Mouse (Mus musculus): Measurements from ENCODE around the gene Tmem131l. TPM values are rescaled to one million over a fixed set of nuclear protein-coding genes. Genes with fewer than 3 reads are reported as not detected.
A peak's percentile ranks its signal among the peaks of the same experiment; 100 is the strongest.

The Tmem131l gene
- polyA plus RNA-seq, 1 experiment from 2014 or later = 123 TPM

GRCm38 (mm10) chr3:84028968-84029367 lies 11.0 kb downstream of the Tmem131l start:
- no peaks in the 10 kb centered on the region for H3K9me3 ChIP-seq (replicated peaks; ENCODE audit: control insufficient read depth, low read length)
- H3K9ac ChIP-seq (ENCODE audit: low read length) = no peak overlapping the region
- H3K36me3 ChIP-seq (ENCODE audit: control insufficient read depth, insufficient read depth, low read length) = peaks cover 69% of the 10 kb centered on the region
- H3K4me3 ChIP-seq (ENCODE audit: low read depth, low read length) = no peak overlapping the region
- 67% methylated on average over 4 of the region's 4 CpGs for WGBS
- peaks cover 15% of the 10 kb centered on the region for H3K4me1 ChIP-seq (ENCODE audit: control insufficient read depth, insufficient read depth, low read length)
- no peak overlapping the region for H3K4me2 ChIP-seq (ENCODE audit: low read length)
- DNase-seq (ENCODE audit: low spot score) (no peak), ATAC-seq (no peak)
- H3K27me3 ChIP-seq (replicated peaks; ENCODE audit: control insufficient read depth, insufficient read depth, low read length) = no peaks in the 10 kb centered on the region
- no peak overlapping the region for H3K27ac ChIP-seq (ENCODE audit: low read depth, low read length)

GRCm38 (mm10) chr3:84027691-84028159 lies 12.2 kb downstream of the Tmem131l start:
- Histone ChIP-seq H3K9ac (ENCODE audit: low read length) (no peak overlapping the region), H3K4me1 (ENCODE audit: control insufficient read depth, insufficient read depth, low read length) (peaks cover 10% of the 10 kb centered on the region), H3K27me3 (replicated peaks; ENCODE audit: control insufficient read depth, insufficient read depth, low read length) (no peaks in the 10 kb centered on the region), H3K27ac (ENCODE audit: low read depth, low read length) (no peak overlapping the region; the same call in 1 of the 2 replicates), H3K4me3 (ENCODE audit: low read depth, low read length) (no peak overlapping the region), H3K4me2 (ENCODE audit: low read length) (no peak overlapping the region), H3K9me3 (replicated peaks; ENCODE audit: control insufficient read depth, low read length) (no peaks in the 10 kb centered on the region), H3K36me3 (ENCODE audit: control insufficient read depth, insufficient read depth, low read length) (peaks cover 66% of the 10 kb centered on the region)
- ATAC-seq (no peak), DNase-seq (ENCODE audit: low spot score) (no peak)
- WGBS = 69% methylated on average over 8 of the region's 8 CpGs

DNA sequence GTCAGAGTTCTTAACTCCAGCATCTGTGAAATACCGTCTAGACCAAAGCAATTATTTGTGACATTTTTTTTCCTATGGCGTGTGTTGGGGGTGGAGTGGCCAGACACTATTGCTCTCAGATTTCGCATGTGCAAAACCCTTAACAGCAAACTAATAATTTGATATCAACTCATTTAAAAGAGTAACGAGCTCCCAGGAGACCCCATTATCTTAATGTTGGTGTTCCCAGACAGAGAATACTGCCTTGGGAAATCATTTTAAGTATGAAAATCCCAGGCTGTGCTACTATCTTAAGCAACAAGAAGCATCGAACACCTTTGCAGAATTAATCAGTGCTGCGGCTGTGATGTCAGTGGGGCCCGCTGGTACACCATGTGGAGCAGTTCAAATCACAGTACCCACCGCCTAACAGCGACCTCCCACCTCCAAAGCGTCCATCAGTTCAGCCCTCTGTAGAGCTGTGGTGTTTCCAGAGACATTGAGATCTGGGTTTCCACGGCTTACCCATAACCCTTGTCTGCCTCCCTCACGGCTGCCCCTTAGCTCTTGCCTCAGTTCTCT lies 15.4 kb downstream of the Tmem131l start:
- Histone ChIP-seq H3K4me2 (ENCODE audit: low read length) (no peak overlapping the region), H3K4me3 (ENCODE audit: low read depth, low read length) (no peak overlapping the region), H3K9me3 (replicated peaks; ENCODE audit: control insufficient read depth, low read length) (no peaks in the 10 kb centered on the region), H3K36me3 (ENCODE audit: control insufficient read depth, insufficient read depth, low read length) (peaks cover 46% of the 10 kb centered on the region), H3K9ac (ENCODE audit: low read length) (no peak overlapping the region), H3K27ac (ENCODE audit: low read depth, low read length) (no peak overlapping the region), H3K27me3 (replicated peaks; ENCODE audit: control insufficient read depth, insufficient read depth, low read length) (no peaks in the 10 kb centered on the region), H3K4me1 (ENCODE audit: control insufficient read depth, insufficient read depth, low read length) (peaks cover 21% of the 10 kb centered on the region)
- WGBS = 69% methylated on average over 12 of the region's 12 CpGs
- ATAC-seq = no peak; the same call in 1 of the 2 replicates
- DNase-seq (ENCODE audit: low spot score) = no peak

DNA sequence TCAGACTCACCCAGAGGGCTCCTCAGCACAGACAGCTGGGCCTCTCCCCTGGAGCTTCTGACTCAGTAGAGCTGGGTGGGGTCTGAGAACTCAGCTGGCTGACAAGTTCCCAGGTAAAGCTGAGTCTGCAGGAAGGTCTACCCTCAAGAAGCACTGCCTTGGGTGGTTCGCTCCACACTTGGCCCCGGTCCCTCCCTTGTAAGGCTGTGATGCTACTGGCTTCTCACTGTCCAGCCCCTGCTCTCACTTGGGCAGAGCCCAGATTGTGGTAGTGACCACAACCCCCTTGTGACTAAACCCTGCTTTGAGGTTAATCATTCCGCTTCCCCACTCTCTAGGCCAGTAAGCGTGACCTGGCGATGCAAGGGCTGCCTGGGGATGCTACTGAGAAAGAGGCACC lies 17.3 kb downstream of the Tmem131l start:
- Histone ChIP-seq H3K27ac (ENCODE audit: low read depth, low read length) (no peak overlapping the region), H3K27me3 (replicated peaks; ENCODE audit: control insufficient read depth, insufficient read depth, low read length) (no peaks in the 10 kb centered on the region), H3K36me3 (ENCODE audit: control insufficient read depth, insufficient read depth, low read length) (peaks cover 39% of the 10 kb centered on the region), H3K4me2 (ENCODE audit: low read length) (no peak overlapping the region), H3K4me3 (ENCODE audit: low read depth, low read length) (no peak overlapping the region), H3K9ac (ENCODE audit: low read length) (0 out of 2 replicates have a peak overlapping the region, but pooled peaks have one; percentile 13), H3K9me3 (replicated peaks; ENCODE audit: control insufficient read depth, low read length) (no peaks in the 10 kb centered on the region), H3K4me1 (ENCODE audit: control insufficient read depth, insufficient read depth, low read length) (peaks cover 18% of the 10 kb centered on the region)
- 84% methylated on average over 5 of the region's 5 CpGs for WGBS
- no peak for DNase-seq (ENCODE audit: low spot score)
- ATAC-seq = no peak

DNA sequence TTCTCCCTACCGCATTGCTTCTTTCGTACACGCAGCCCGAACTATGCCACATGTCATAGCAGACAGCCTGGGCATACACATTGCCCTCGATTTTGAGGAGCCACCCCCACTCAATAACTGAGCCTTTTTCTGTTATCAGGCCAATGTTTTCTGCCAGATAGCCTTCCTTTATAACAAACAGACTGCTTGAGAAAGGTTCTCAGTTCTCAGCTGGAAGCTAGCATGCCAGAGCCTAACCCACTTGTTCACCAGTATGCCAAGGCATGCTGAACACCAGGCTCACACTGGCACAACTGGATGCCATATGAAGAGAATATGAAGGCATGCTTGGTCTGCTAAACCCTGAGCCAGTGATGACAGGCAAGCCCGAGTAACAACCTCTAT lies 17.8 kb downstream of the Tmem131l start:
- Histone ChIP-seq H3K4me2 (ENCODE audit: low read length) (no peak overlapping the region), H3K4me1 (ENCODE audit: control insufficient read depth, insufficient read depth, low read length) (peaks cover 15% of the 10 kb centered on the region), H3K9me3 (replicated peaks; ENCODE audit: control insufficient read depth, low read length) (no peaks in the 10 kb centered on the region), H3K9ac (ENCODE audit: low read length) (no peak overlapping the region), H3K27ac (ENCODE audit: low read depth, low read length) (no peak overlapping the region), H3K36me3 (ENCODE audit: control insufficient read depth, insufficient read depth, low read length) (peaks cover 38% of the 10 kb centered on the region), H3K27me3 (replicated peaks; ENCODE audit: control insufficient read depth, insufficient read depth, low read length) (no peaks in the 10 kb centered on the region), H3K4me3 (ENCODE audit: low read depth, low read length) (no peak overlapping the region)
- ATAC-seq (no peak), DNase-seq (ENCODE audit: low spot score) (no peak)
- WGBS = 80% methylated on average over 6 of the region's 6 CpGs

- Histone ChIP-seq H3K27ac (ENCODE audit: low read depth, low read length) (peak overlapping the region; percentile 14; the same call in 1 of the 2 replicates), H3K4me1 (ENCODE audit: control insufficient read depth, insufficient read depth, low read length) (peaks cover 15% of the 10 kb centered on the region), H3K4me3 (ENCODE audit: low read depth, low read length) (no peak overlapping the region), H3K4me2 (ENCODE audit: low read length) (no peak overlapping the region), H3K27me3 (replicated peaks; ENCODE audit: control insufficient read depth, insufficient read depth, low read length) (no peaks in the 10 kb centered on the region), H3K9me3 (replicated peaks; ENCODE audit: control insufficient read depth, low read length) (no peaks in the 10 kb centered on the region), H3K9ac (ENCODE audit: low read length) (peak overlapping the region; percentile 40), H3K36me3 (ENCODE audit: control insufficient read depth, insufficient read depth, low read length) (peaks cover 35% of the 10 kb centered on the region)
- no peak for DNase-seq (ENCODE audit: low spot score)
- WGBS = 50% methylated on average over 8 of the region's 8 CpGs
- no peak for ATAC-seq
Observed at GRCm38 (mm10) chr3:84021217-84022200, 18.5 kb downstream of the Tmem131l start.

DNA sequence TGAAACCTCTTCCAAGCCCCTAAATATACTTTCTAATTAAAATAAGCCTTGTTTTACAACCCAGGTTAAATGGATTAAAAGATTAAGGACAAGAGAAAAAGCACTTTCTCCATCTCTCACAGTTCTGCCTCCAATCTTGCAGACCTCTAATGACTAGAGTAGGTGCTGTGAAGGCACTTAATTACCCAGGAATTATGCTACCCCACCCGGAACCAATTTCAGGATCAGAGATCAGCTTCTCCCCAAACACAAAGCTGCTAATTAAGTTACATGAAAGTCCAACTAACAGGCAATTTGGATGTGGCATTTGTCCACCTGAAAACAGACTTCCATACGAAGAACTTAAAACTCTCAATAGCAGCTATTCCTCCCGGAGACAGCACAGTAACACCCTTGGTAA lies 19.4 kb downstream of the Tmem131l start:
- Histone ChIP-seq H3K4me3 (ENCODE audit: low read depth, low read length) (no peak overlapping the region), H3K27ac (ENCODE audit: low read depth, low read length) (no peak overlapping the region), H3K36me3 (ENCODE audit: control insufficient read depth, insufficient read depth, low read length) (peaks cover 36% of the 10 kb centered on the region), H3K9ac (ENCODE audit: low read length) (no peak overlapping the region), H3K9me3 (replicated peaks; ENCODE audit: control insufficient read depth, low read length) (no peaks in the 10 kb centered on the region), H3K27me3 (replicated peaks; ENCODE audit: control insufficient read depth, insufficient read depth, low read length) (no peaks in the 10 kb centered on the region), H3K4me2 (ENCODE audit: low read length) (no peak overlapping the region), H3K4me1 (ENCODE audit: control insufficient read depth, insufficient read depth, low read length) (peaks cover 15% of the 10 kb centered on the region)
- WGBS = 5% methylated on average over 3 of the region's 3 CpGs
- DNase-seq (ENCODE audit: low spot score) (no peak), ATAC-seq (no peak)

GRCm38 (mm10) chr3:84015484-84016016 lies 24.4 kb downstream of the Tmem131l start:
- Histone ChIP-seq H3K4me2 (ENCODE audit: low read length) (no peak overlapping the region), H3K27me3 (replicated peaks; ENCODE audit: control insufficient read depth, insufficient read depth, low read length) (no peaks in the 10 kb centered on the region), H3K9ac (ENCODE audit: low read length) (no peak overlapping the region), H3K4me3 (ENCODE audit: low read depth, low read length) (no peak overlapping the region), H3K27ac (ENCODE audit: low read depth, low read length) (no peak overlapping the region), H3K36me3 (ENCODE audit: control insufficient read depth, insufficient read depth, low read length) (peaks cover 50% of the 10 kb centered on the region), H3K9me3 (replicated peaks; ENCODE audit: control insufficient read depth, low read length) (no peaks in the 10 kb centered on the region), H3K4me1 (ENCODE audit: control insufficient read depth, insufficient read depth, low read length) (no peaks in the 10 kb centered on the region; the same call in 1 of the 2 replicates)
- WGBS = 87% methylated on average over 4 of the region's 4 CpGs
- ATAC-seq (no peak), DNase-seq (ENCODE audit: low spot score) (no peak)

Measured in forebrain, embryonic 14.5 days (tissue).